Mouse (Mus musculus) liver, embryonic 11.5 days (tissue): ENCODE measurements around the gene Col18a1. TPM values are rescaled to one million over a fixed set of nuclear protein-coding genes. Genes with fewer than 3 reads are reported as not detected.

ENCODE experiments used
- ATAC-seq: fragments of 200-750 bp; cut with Nextera tagmentation; replicated peaks from 2 replicates; pipeline ENCODE4 v1.8.0; 2017; ENCODE audit warnings: moderate number of reproducible peaks, mild to moderate bottlenecking, moderate TSS enrichment, moderate library complexity; ENCODE audit not compliant: low FRiP score
- DNase-seq: peaks from one replicate; pipeline ENCODE4 v3.0.0-alpha.2; 2017; ENCODE audit warnings: low spot score
- H3K27ac ChIP-seq: fragments of 300-500 bp; sonication (generic); 2 replicates; pipeline ENCODE4 v1.5.1; 2014; ENCODE audit warnings: mild to moderate bottlenecking, low read depth, low read length, control low read depth
- H3K27me3 ChIP-seq: fragments of 300-500 bp; sonication (generic); replicated peaks from 2 replicates; pipeline ENCODE4 v1.6.1; 2014; ENCODE audit warnings: low read length, mixed read lengths; ENCODE audit not compliant: control insufficient read depth, insufficient read depth
- H3K36me3 ChIP-seq: fragments of 300-500 bp; sonication (generic); 2 replicates; pipeline ENCODE4 v1.6.1; 2014; ENCODE audit warnings: mild to moderate bottlenecking, low read length, moderate library complexity, mixed read lengths; ENCODE audit not compliant: control insufficient read depth, insufficient read depth
- H3K4me1 ChIP-seq: fragments of 300-500 bp; sonication (generic); replicated peaks from 2 replicates; pipeline ENCODE4 v1.6.1; 2014; ENCODE audit warnings: low read length, mixed read lengths; ENCODE audit not compliant: control insufficient read depth, insufficient read depth
- H3K4me2 ChIP-seq: fragments of 300-500 bp; sonication (generic); 2 replicates; pipeline ENCODE4 v1.6.1; 2014; ENCODE audit warnings: mild to moderate bottlenecking, control low read depth, moderate library complexity
- H3K4me3 ChIP-seq: fragments of 300-500 bp; sonication (generic); 2 replicates; pipeline ENCODE4 v1.5.1; 2014; ENCODE audit warnings: low read depth, low read length, control low read depth
- H3K9ac ChIP-seq: fragments of 300-500 bp; sonication (generic); 2 replicates; pipeline ENCODE4 v1.6.1; 2014; ENCODE audit warnings: low read depth, low read length, control low read depth
- H3K9me3 ChIP-seq: fragments of 300-500 bp; sonication (generic); 2 replicates; pipeline ENCODE4 v1.6.1; 2016; ENCODE audit warnings: low read length, inconsistent platforms, mixed read lengths; ENCODE audit not compliant: control insufficient read depth
- WGBS: fragments of 180-500 bp; shearing (Covaris S2); extraction: QIAGEN DNeasy Blood & Tissue Kit; methylation state at CpG from one replicate; pipeline ENCODE4 v1.1.7; 2014; 5-methylcytosine and 5-hydroxymethylcytosine counted together
- polyA plus RNA-seq: library from polyadenylated mRNA; unstranded; fragments of >200 nt; fragmentation: Nextera tagmentation; extraction: Ambion mirVana; gene quantifications from 2 replicates; pipeline ENCODE4 v1.2.1, GENCODE M21; 2014

The Col18a1 gene
- polyA plus RNA-seq, 1 experiment from 2014 or later: 55.3 TPM

GRCm38 (mm10) chr10:77151551-77152002 lies 14.8 kb downstream of the Col18a1 start:
- H3K27me3 ChIP-seq: no peaks in the 10 kb centered on the region
- WGBS: 92% methylated on average over 4 of the region's 4 CpGs
- no peaks in the 10 kb centered on the region for H3K9me3 ChIP-seq
- no peak overlapping the region for H3K4me2 ChIP-seq
- DNase-seq (no peak), ATAC-seq (no peak)
- H3K4me1 ChIP-seq: peaks cover 40% of the 10 kb centered on the region
- no peak overlapping the region for H3K27ac ChIP-seq
- no peak overlapping the region for H3K9ac ChIP-seq
- H3K36me3 ChIP-seq: no peaks in the 10 kb centered on the region
- no peak overlapping the region for H3K4me3 ChIP-seq

- Histone ChIP-seq H3K27ac (peak overlapping the region; percentile 41; the same call in 1 of the 2 replicates), H3K27me3 (no peaks in the 10 kb centered on the region), H3K9ac (no peak overlapping the region; the same call in 1 of the 2 replicates), H3K4me3 (no peak overlapping the region), H3K36me3 (no peaks in the 10 kb centered on the region), H3K9me3 (no peaks in the 10 kb centered on the region), H3K4me1 (peaks cover 37% of the 10 kb centered on the region), H3K4me2 (peak overlapping the region; percentile 10; the same call in 1 of the 2 replicates)
- 28% methylated on average over 14 of the region's 14 CpGs for WGBS
- no peak for ATAC-seq
- DNase-seq: no peak
These were observed 15.3 kb downstream of the Col18a1 start for GRCm38 (mm10) chr10:77150947-77151521.

- Histone ChIP-seq H3K4me1 (peaks cover 36% of the 10 kb centered on the region), H3K9ac (no peak overlapping the region; the same call in 1 of the 2 replicates), H3K4me2 (peak overlapping the region; percentile 54), H3K27me3 (no peaks in the 10 kb centered on the region), H3K4me3 (peak overlapping the region; percentile 21; the same call in 1 of the 2 replicates), H3K36me3 (no peaks in the 10 kb centered on the region), H3K27ac (no peak overlapping the region), H3K9me3 (no peaks in the 10 kb centered on the region)
- DNase-seq (no peak), ATAC-seq (no peak)
- 21% methylated on average over 8 of the region's 8 CpGs for WGBS
These were observed 16.3 kb downstream of the Col18a1 start for GRCm38 (mm10) chr10:77150016-77150415.

- H3K4me1 ChIP-seq: peaks cover 31% of the 10 kb centered on the region
- H3K27ac ChIP-seq: no peak overlapping the region
These were observed 18.8 kb downstream of the Col18a1 start for GRCm38 (mm10) chr10:77147545-77147944.

GRCm38 (mm10) chr10:77146901-77147463 lies 19.4 kb downstream of the Col18a1 start:
- H3K27me3 ChIP-seq: no peaks in the 10 kb centered on the region
- ATAC-seq (no peak), DNase-seq (no peak)
- no peaks in the 10 kb centered on the region; the same call in 1 of the 2 replicates for H3K36me3 ChIP-seq
- H3K4me2 ChIP-seq: no peak overlapping the region
- no peak overlapping the region for H3K9ac ChIP-seq
- peaks cover 27% of the 10 kb centered on the region for H3K4me1 ChIP-seq
- no peak overlapping the region for H3K4me3 ChIP-seq
- H3K27ac ChIP-seq: no peak overlapping the region
- 88% methylated on average over 4 of the region's 4 CpGs for WGBS
- no peaks in the 10 kb centered on the region for H3K9me3 ChIP-seq

More at GRCm38 (mm10) chr10:77147545-77147944, 18.8 kb downstream of the Col18a1 start:
- ATAC-seq (no peak), DNase-seq (no peak)
- H3K9ac ChIP-seq: no peak overlapping the region
- no peaks in the 10 kb centered on the region; the same call in 1 of the 2 replicates for H3K36me3 ChIP-seq
- H3K4me3 ChIP-seq: no peak overlapping the region
- no peaks in the 10 kb centered on the region for H3K27me3 ChIP-seq
- 87% methylated on average over 10 of the region's 10 CpGs for WGBS
- H3K9me3 ChIP-seq: no peaks in the 10 kb centered on the region
- H3K4me2 ChIP-seq: no peak overlapping the region

- ATAC-seq: no peak
- H3K36me3 ChIP-seq: no peaks in the 10 kb centered on the region; the same call in 1 of the 2 replicates
- H3K4me1 ChIP-seq: peaks cover 17% of the 10 kb centered on the region
- H3K27ac ChIP-seq: no peak overlapping the region
- no peak overlapping the region for H3K9ac ChIP-seq
- WGBS: 63% methylated on average over 1 of the region's 1 CpGs
- H3K27me3 ChIP-seq: no peaks in the 10 kb centered on the region
- DNase-seq: no peak
- H3K4me2 ChIP-seq: no peak overlapping the region
- no peaks in the 10 kb centered on the region for H3K9me3 ChIP-seq
- no peak overlapping the region for H3K4me3 ChIP-seq
These were observed 20.4 kb downstream of the Col18a1 start for GRCm38 (mm10) chr10:77145946-77146345.

GRCm38 (mm10) chr10:77144372-77144771 lies 22.0 kb downstream of the Col18a1 start:
- ATAC-seq: no peak
- H3K27ac ChIP-seq: no peak overlapping the region
- no peak overlapping the region for H3K4me3 ChIP-seq
- no peak for DNase-seq
- WGBS: 91% methylated on average over 2 of the region's 2 CpGs
- H3K4me2 ChIP-seq: no peak overlapping the region
- H3K9ac ChIP-seq: no peak overlapping the region
- H3K4me1 ChIP-seq: peaks cover 8% of the 10 kb centered on the region; the same call in 1 of the 2 replicates
- no peaks in the 10 kb centered on the region for H3K27me3 ChIP-seq
- H3K36me3 ChIP-seq: no peaks in the 10 kb centered on the region; the same call in 1 of the 2 replicates
- no peaks in the 10 kb centered on the region for H3K9me3 ChIP-seq

GRCm38 (mm10) chr10:77142328-77142727 lies 24.0 kb downstream of the Col18a1 start:
- DNase-seq (no peak), ATAC-seq (no peak)
- H3K9me3 ChIP-seq: no peaks in the 10 kb centered on the region
- H3K27ac ChIP-seq: no peak overlapping the region
- H3K9ac ChIP-seq: no peak overlapping the region
- H3K4me1 ChIP-seq: peaks cover 16% of the 10 kb centered on the region
- WGBS: 88% methylated on average over 2 of the region's 2 CpGs
- H3K36me3 ChIP-seq: no peaks in the 10 kb centered on the region; the same call in 1 of the 2 replicates
- H3K4me3 ChIP-seq: no peak overlapping the region
- no peaks in the 10 kb centered on the region for H3K27me3 ChIP-seq
- no peak overlapping the region for H3K4me2 ChIP-seq

GRCm38 (mm10) chr10:77138304-77138703 lies 28.0 kb downstream of the Col18a1 start:
- H3K27ac ChIP-seq: no peak overlapping the region

More at GRCm38 (mm10) chr10:77138304-77138703, 28.0 kb downstream of the Col18a1 start:
- DNase-seq: no peak
- Histone ChIP-seq H3K4me3 (no peak overlapping the region), H3K36me3 (no peaks in the 10 kb centered on the region; the same call in 1 of the 2 replicates), H3K4me1 (peaks cover 40% of the 10 kb centered on the region), H3K9ac (no peak overlapping the region), H3K9me3 (no peaks in the 10 kb centered on the region), H3K4me2 (no peak overlapping the region), H3K27me3 (no peaks in the 10 kb centered on the region)
- ATAC-seq: no peak
